Mouse (Mus musculus): ENCODE data around the gene Zc3h10.
"Not testable (repeated sequence)": the region's sequence is repeated elsewhere in the genome, so short reads cannot be mapped to it uniquely, and the experiment has no call there.

Zc3h10 gene

GRCm38 (mm10) chr10:128524111-128524731, 23.4 kb downstream of the Zc3h10 start:
- DNase-seq (ENCODE audit: low spot score) = no peak

GRCm38 (mm10) chr10:128522351-128522750, 25.2 kb downstream of the Zc3h10 start:
- DNase-seq (ENCODE audit: low spot score) = no peak

DNA sequence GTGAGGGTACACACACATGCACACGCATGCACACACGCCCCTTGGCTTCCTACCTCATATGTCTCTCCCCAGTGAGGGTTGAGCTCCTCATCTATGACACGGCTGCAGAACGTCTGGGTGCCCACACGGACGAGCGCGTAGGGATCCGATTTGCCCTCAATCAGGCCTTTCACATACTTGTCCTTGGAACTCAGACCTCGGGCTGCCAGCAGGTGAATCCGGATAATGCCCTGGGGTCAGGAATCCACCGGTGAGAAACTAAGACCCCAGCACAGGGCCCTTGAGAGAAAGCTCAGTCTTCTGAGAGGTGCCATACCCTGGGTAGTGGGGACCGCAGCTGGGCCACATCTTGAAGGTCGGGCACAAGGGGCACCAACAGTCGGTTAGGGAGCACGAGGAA, 27.0 kb downstream of the Zc3h10 start:
- no peak for DNase-seq (ENCODE audit: low spot score)

DNA sequence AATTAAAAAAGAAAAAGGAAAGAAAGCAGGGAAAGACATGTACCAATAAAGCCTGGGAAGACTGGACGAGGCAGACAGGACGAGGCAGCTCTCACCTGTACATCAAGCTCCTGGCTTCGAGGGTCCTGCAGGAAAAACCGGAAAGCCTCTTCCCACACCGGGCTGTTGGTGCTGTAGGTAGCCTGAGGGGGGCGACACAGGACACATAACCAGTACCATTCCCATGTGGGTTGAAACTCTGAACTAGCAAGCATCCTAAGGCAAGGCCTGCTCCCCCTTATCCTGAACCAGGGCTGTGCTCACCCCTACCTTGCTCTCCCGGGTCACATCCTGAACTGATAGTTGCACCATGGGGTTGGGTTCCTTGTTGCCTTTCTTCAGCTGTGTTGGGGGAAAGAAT, 28.7 kb downstream of the Zc3h10 start:
- no peak for DNase-seq (ENCODE audit: low spot score)

GRCm38 (mm10) chr10:128516677-128517076, 30.9 kb downstream of the Zc3h10 start:
- no peak for DNase-seq (ENCODE audit: low spot score)

DNA sequence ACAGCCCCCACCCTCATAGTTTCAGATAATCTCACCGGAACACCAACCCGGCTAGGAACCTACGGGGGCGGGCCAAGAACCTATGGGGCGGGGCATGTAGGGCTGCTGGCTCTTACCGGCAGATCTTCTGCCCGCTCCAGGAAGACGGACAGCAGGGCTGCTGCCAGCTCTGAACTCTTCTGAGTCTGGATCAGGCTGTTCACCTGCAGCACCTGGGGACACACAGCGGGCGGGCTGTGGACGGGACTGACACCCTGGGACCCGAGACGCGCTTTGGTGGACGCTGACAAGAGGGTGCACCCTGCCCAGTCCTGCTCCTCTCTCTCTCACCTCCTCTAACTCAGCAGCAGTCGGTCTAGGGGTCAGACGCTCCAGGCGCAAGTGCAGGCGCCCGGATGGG, 31.5 kb downstream of the Zc3h10 start:
- DNase-seq (ENCODE audit: low spot score) = no peak

DNA sequence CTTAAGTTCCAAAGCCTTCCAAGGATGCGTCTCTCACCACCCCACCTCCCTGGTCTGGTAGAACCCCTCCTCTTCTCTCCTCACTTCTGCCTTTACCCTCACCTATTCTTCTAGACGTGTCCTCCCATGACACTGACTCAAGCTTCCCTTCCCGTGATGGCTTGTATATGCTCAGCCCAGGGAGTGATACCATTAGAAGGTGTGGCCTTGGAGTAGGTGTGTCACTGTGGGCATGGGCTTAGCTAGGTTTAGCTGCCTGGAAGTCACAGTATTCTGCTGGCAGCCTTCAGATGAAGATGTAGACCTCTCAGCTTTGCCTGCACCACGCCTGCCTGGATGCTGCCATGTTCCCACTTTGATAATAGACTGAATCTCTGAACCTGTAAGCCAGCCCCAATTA, 32.5 kb downstream of the Zc3h10 start:
- no peak for DNase-seq (ENCODE audit: low spot score)

GRCm38 (mm10) chr10:128511761-128512160, 35.8 kb downstream of the Zc3h10 start:
- no peak for DNase-seq (ENCODE audit: low spot score)

GRCm38 (mm10) chr10:128511189-128511588, 36.4 kb downstream of the Zc3h10 start:
- no peak for DNase-seq (ENCODE audit: low spot score)

DNA sequence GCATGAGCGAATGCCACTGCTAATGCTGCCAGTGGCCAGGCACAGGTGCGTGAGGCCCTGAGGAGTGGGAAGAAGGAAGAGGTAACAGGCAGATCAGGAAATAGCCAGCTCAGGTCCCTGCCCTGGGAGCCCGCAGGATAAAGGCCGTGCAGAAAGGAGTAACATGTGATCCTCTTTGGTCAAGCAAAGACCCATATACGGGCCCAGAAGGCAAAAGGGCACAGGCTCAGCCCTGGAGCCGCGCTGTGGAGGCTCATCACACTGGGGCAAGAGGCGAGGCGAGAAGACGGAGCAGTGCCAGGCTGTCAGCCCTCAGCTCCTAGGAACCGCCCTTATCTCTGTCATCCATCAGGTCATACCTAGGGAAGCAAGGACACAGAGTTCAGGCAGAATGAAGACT, 37.3 kb downstream of the Zc3h10 start:
- no peak for DNase-seq (ENCODE audit: low spot score)

DNA sequence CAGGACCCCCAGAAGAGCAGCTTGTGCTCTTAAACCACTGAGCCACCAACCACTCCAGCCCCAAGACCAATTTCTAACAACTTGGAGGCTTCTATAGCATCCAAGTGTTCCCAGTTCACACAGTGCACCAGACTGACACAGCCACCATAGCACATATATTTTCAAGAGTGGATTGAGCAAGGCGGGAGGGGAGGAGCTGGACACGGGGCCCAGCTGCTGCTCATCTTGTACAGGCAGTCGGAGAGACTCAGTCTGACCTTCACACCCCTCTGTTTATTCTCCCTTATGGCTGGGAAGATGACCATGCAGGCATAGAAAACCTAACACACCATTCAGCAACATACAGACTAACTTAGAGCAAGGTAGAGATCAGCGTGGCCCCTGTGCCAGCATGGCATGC, 37.7 kb downstream of the Zc3h10 start:
- DNase-seq (ENCODE audit: low spot score) = no peak

GRCm38 (mm10) chr10:128509203-128509602, 38.4 kb downstream of the Zc3h10 start:
- no peak for DNase-seq (ENCODE audit: low spot score)

DNA sequence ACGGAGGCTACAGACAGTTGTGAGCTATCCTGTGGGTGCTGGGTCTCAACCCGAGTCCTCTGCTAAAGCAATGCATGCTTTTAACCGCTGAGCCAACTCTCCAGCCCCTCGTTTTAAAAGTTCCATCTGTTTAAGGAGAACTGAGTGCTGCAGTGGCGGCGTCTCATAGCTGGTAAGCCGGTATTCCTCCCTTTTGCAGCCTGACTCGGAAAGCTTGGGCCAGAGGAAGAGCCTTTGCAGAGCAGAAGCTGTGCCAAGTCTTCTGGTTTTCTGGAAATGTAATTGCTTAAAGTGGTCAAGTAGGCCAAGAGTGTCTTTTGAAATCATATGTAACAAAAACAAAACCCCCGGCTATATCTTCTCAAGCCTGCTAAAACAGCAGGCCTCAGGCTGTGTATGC, 39.3 kb downstream of the Zc3h10 start:
- DNase-seq (ENCODE audit: low spot score) = no peak

DNA sequence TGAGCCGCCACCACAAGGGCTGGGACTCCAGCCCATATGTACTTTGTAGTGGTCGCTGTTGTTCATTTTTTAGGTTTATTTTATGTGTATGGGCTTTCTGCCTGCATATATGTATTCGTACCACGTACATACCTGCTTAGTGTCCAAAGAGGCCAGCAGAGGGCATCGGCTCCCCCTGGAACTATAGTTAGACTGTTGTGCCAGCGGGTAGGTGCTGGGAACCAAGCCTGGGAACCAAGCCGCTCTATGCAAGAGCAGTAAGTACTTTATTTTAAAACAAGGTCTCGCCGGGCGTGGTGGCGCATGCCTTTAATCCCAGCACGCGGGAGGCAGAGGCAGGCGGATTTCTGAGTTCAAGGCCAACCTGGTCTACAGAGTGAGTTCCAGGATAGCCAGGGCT, 41.6 kb downstream of the Zc3h10 start:
- DNase-seq (ENCODE audit: low spot score) = no peak

- DNase-seq (ENCODE audit: low spot score) = not testable (repeated sequence)
These were observed 42.3 kb downstream of the Zc3h10 start for GRCm38 (mm10) chr10:128505371-128505667.

DNA sequence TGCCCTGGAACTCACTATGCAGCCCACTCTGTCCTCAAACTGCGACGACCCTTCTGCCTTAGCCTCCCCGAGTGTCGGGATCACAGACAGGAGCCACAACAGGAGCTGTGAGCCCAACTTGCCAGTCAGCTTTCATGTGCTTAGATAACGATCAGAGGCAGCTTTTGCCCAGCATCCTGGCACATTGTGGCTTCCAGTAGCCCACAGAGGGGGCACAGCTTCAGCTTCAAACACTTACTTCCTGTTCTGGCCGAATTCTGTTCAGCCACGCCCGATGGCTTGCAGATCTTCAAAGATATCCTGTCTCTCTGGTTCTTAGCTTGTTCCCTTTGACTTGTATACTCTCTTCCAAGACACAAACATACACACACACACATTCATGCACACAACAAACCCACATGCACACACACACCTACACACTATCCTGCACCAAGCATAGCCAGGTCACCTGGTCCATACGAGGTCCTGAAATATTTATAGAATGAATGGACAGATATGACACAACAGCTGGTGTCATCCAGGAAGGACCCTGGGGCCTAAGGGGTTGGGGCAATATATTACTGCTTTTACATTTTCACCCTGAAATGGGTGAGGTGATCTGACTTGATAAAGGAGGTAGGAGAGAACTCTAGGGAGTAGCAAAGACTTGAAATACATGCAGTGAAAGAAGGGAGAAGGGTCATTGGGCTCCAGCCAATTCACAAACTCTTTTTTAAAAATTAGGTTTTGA, 42.8 kb downstream of the Zc3h10 start:
- no peak for DNase-seq (ENCODE audit: low spot score)

DNA sequence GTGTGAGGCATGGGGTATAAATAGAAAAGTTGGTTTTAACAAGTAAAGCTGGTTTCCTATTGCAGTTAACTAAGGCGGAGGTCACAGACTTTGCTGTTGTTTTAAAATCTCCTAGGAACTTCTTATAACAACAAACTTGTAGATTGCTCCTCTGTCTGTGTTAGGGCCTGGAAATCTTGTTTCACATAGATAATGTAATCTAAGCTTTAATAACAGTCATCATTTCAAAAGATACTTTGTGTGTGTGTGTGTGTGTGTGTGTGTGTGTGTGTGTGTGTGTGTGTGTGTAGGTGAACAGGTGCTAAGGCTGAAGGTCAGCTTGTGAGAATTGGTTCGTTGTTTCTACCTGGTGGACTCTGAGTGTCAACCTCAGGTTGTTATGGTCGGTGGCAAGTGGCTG, 43.6 kb downstream of the Zc3h10 start:
- DNase-seq (ENCODE audit: low spot score) = no peak

- DNase-seq (ENCODE audit: low spot score) = no peak
These were observed 44.0 kb downstream of the Zc3h10 start for GRCm38 (mm10) chr10:128503532-128503931.

DNA sequence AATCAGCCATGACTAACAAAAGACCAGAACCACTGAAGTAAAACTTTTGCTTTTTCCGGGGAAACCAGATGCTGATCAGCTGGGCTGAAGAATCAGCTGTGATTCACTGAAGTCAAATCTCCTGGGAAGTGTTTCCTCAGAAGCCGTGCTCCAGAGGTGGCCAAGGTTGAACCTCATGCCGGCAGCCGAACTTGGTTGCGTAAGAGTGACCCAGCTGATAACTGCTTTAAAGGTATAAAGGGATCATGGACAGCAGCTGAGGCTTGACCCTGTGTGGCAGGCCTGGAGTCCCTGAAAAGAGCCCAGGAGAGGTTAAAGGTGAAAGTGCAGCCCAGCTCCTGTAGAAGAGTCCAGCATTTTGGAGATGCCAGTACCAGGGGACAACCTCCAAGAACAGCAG, 45.2 kb downstream of the Zc3h10 start:
- DNase-seq (ENCODE audit: low spot score) = no peak

GRCm38 (mm10) chr10:128499116-128499671, 48.4 kb downstream of the Zc3h10 start:
- DNase-seq (ENCODE audit: low spot score) = no peak

- peak; percentile 94 for DNase-seq (ENCODE audit: low spot score)
These were observed 49.0 kb downstream of the Zc3h10 start, which contains the start of gene Myl6b for GRCm38 (mm10) chr10:128498590-128498989. Gene Myl6b (minus strand): TSS chr10:128498685.

GRCm38 (mm10) chr10:128497134-128497737, 50.3 kb downstream of the Zc3h10 start:
- no peak for DNase-seq (ENCODE audit: low spot score)

DNA sequence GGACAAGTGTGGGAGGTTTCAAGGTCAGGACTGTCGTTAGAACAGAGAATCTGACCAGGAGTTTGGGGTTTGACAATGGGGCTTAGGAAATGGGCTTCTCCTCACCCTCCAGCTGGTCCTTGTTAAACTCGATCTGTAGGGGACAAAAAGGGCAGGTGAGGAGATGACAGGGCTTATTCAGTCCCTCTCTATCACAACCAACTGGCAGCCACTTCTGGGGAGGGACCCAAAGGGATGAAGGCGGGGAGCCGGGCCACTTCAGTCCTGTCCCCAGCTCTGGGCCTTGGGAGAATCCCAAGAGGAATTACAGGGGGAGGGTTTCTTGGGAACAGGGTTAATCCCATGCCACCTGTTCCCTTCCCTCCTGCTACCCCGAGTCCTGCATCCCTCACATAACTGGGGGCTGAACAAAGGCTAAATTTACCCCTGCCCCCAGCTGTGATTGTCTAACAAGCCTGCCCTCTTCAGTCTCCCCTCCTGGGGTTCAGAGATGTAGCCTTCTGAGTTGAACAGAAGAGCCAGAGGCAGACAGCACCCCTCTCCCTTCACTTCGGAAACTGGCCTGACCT, 51.0 kb downstream of the Zc3h10 start:
- no peak for DNase-seq (ENCODE audit: low spot score)

Measured in left cerebral cortex, adult 11 months (tissue).